Mouse (Mus musculus): Measurements from ENCODE around the gene Ptpra.

- TF ChIP-seq POLR2A (IDR thresholded peaks at IDR 0.05; ENCODE audit: low read depth, low read length) (no peak), CTCF (IDR thresholded peaks at IDR 0.05; ENCODE audit: extremely low read depth, insufficient read depth, insufficient read length, insufficient replicate concordance) (no peak)
These were observed 41.5 kb downstream of the Ptpra start for GRCm38 (mm10) chr2:130491587-130491986.

Data from spleen, adult 2 months (tissue).